Mouse (Mus musculus): ENCODE measurements around the gene Wfikkn1. TPM values are rescaled to one million over a fixed set of nuclear protein-coding genes. Genes with fewer than 3 reads are reported as not detected.
A peak's percentile ranks its signal among the peaks of the same experiment; 100 is the strongest.

Gene Wfikkn1
- polyA plus RNA-seq, 1 experiment from 2014 or later = 0.47 TPM

GRCm38 (mm10) chr17:25893975-25894617 is 13.4 kb upstream of the Wfikkn1 start:
- Histone ChIP-seq H3K27ac (ENCODE audit: low read depth, low read length) (peak overlapping the region; percentile 35; the same call in 1 of the 2 replicates), H3K9me3 (replicated peaks; ENCODE audit: control insufficient read depth, low read length) (no peaks in the 10 kb centered on the region), H3K4me3 (ENCODE audit: low read depth, low read length) (no peak overlapping the region), H3K4me2 (ENCODE audit: low read length) (no peak overlapping the region), H3K9ac (ENCODE audit: low read length) (peak overlapping the region; percentile 7; the same call in 1 of the 2 replicates), H3K27me3 (replicated peaks; ENCODE audit: control insufficient read depth, insufficient read depth, low read length) (no peaks in the 10 kb centered on the region), H3K4me1 (ENCODE audit: control insufficient read depth, insufficient read depth, low read length) (no peaks in the 10 kb centered on the region), H3K36me3 (ENCODE audit: control insufficient read depth, insufficient read depth, low read length) (peaks cover 15% of the 10 kb centered on the region)
- ATAC-seq = peak; percentile 72
- WGBS = 34% methylated on average over 2 of the region's 2 CpGs
- peak; percentile 86 for DNase-seq (ENCODE audit: low spot score)

GRCm38 (mm10) chr17:25888837-25889236 is 8.2 kb upstream of the Wfikkn1 start:
- no peak overlapping the region for H3K4me2 ChIP-seq (ENCODE audit: low read length)
- WGBS = 85% methylated on average over 3 of the region's 3 CpGs
- H3K9me3 ChIP-seq (replicated peaks; ENCODE audit: control insufficient read depth, low read length) = no peaks in the 10 kb centered on the region
- H3K27me3 ChIP-seq (replicated peaks; ENCODE audit: control insufficient read depth, insufficient read depth, low read length) = no peaks in the 10 kb centered on the region
- no peaks in the 10 kb centered on the region for H3K4me1 ChIP-seq (ENCODE audit: control insufficient read depth, insufficient read depth, low read length)
- no peak overlapping the region for H3K4me3 ChIP-seq (ENCODE audit: low read depth, low read length)
- DNase-seq (ENCODE audit: low spot score) (no peak), ATAC-seq (no peak)
- H3K27ac ChIP-seq (ENCODE audit: low read depth, low read length) = no peak overlapping the region; the same call in 1 of the 2 replicates
- H3K9ac ChIP-seq (ENCODE audit: low read length) = no peak overlapping the region
- peaks cover 34% of the 10 kb centered on the region for H3K36me3 ChIP-seq (ENCODE audit: control insufficient read depth, insufficient read depth, low read length)

GRCm38 (mm10) chr17:25887467-25887866 is 6.8 kb upstream of the Wfikkn1 start:
- no peak overlapping the region for H3K27ac ChIP-seq (ENCODE audit: low read depth, low read length)
- WGBS = 85% methylated on average over 10 of the region's 10 CpGs
- H3K9ac ChIP-seq (ENCODE audit: low read length) = no peak overlapping the region
- H3K36me3 ChIP-seq (ENCODE audit: control insufficient read depth, insufficient read depth, low read length) = peaks cover 48% of the 10 kb centered on the region
- H3K4me2 ChIP-seq (ENCODE audit: low read length) = no peak overlapping the region
- H3K4me1 ChIP-seq (ENCODE audit: control insufficient read depth, insufficient read depth, low read length) = no peaks in the 10 kb centered on the region
- H3K4me3 ChIP-seq (ENCODE audit: low read depth, low read length) = no peak overlapping the region
- H3K9me3 ChIP-seq (replicated peaks; ENCODE audit: control insufficient read depth, low read length) = no peaks in the 10 kb centered on the region
- no peaks in the 10 kb centered on the region for H3K27me3 ChIP-seq (replicated peaks; ENCODE audit: control insufficient read depth, insufficient read depth, low read length)
- ATAC-seq = no peak
- no peak for DNase-seq (ENCODE audit: low spot score)

- H3K4me3 ChIP-seq (ENCODE audit: low read depth, low read length) = no peak overlapping the region
- no peak for ATAC-seq
- no peaks in the 10 kb centered on the region for H3K4me1 ChIP-seq (ENCODE audit: control insufficient read depth, insufficient read depth, low read length)
- H3K36me3 ChIP-seq (ENCODE audit: control insufficient read depth, insufficient read depth, low read length) = peaks cover 54% of the 10 kb centered on the region
- H3K27me3 ChIP-seq (replicated peaks; ENCODE audit: control insufficient read depth, insufficient read depth, low read length) = no peaks in the 10 kb centered on the region
- H3K27ac ChIP-seq (ENCODE audit: low read depth, low read length) = no peak overlapping the region
- DNase-seq (ENCODE audit: low spot score) = no peak
- no peaks in the 10 kb centered on the region for H3K9me3 ChIP-seq (replicated peaks; ENCODE audit: control insufficient read depth, low read length)
- H3K4me2 ChIP-seq (ENCODE audit: low read length) = no peak overlapping the region
- H3K9ac ChIP-seq (ENCODE audit: low read length) = no peak overlapping the region
Measured at GRCm38 (mm10) chr17:25886806-25887205, 6.1 kb upstream of the Wfikkn1 start.

GRCm38 (mm10) chr17:25885636-25886035 is 5.0 kb upstream of the Wfikkn1 start:
- Histone ChIP-seq H3K36me3 (ENCODE audit: control insufficient read depth, insufficient read depth, low read length) (peaks cover 51% of the 10 kb centered on the region), H3K9me3 (replicated peaks; ENCODE audit: control insufficient read depth, low read length) (no peaks in the 10 kb centered on the region), H3K4me3 (ENCODE audit: low read depth, low read length) (no peak overlapping the region), H3K9ac (ENCODE audit: low read length) (no peak overlapping the region), H3K4me2 (ENCODE audit: low read length) (no peak overlapping the region), H3K27me3 (replicated peaks; ENCODE audit: control insufficient read depth, insufficient read depth, low read length) (no peaks in the 10 kb centered on the region), H3K4me1 (ENCODE audit: control insufficient read depth, insufficient read depth, low read length) (no peaks in the 10 kb centered on the region), H3K27ac (ENCODE audit: low read depth, low read length) (no peak overlapping the region)
- ATAC-seq = no peak
- no peak for DNase-seq (ENCODE audit: low spot score)
- WGBS = 67% methylated on average over 4 of the region's 4 CpGs

- no peaks in the 10 kb centered on the region for H3K9me3 ChIP-seq (replicated peaks; ENCODE audit: control insufficient read depth, low read length)
- H3K4me2 ChIP-seq (ENCODE audit: low read length) = no peak overlapping the region
- no peak overlapping the region for H3K9ac ChIP-seq (ENCODE audit: low read length)
- no peak overlapping the region for H3K4me3 ChIP-seq (ENCODE audit: low read depth, low read length)
- peaks cover 44% of the 10 kb centered on the region for H3K36me3 ChIP-seq (ENCODE audit: control insufficient read depth, insufficient read depth, low read length)
- no peaks in the 10 kb centered on the region for H3K4me1 ChIP-seq (ENCODE audit: control insufficient read depth, insufficient read depth, low read length)
- no peaks in the 10 kb centered on the region for H3K27me3 ChIP-seq (replicated peaks; ENCODE audit: control insufficient read depth, insufficient read depth, low read length)
- ATAC-seq (no peak), DNase-seq (ENCODE audit: low spot score) (no peak)
- 85% methylated on average over 3 of the region's 3 CpGs for WGBS
- no peak overlapping the region for H3K27ac ChIP-seq (ENCODE audit: low read depth, low read length)
Measured at GRCm38 (mm10) chr17:25883824-25884223, 3.2 kb upstream of the Wfikkn1 start.

- Histone ChIP-seq H3K4me2 (ENCODE audit: low read length) (no peak overlapping the region), H3K9ac (ENCODE audit: low read length) (no peak overlapping the region), H3K4me3 (ENCODE audit: low read depth, low read length) (no peak overlapping the region), H3K4me1 (ENCODE audit: control insufficient read depth, insufficient read depth, low read length) (no peaks in the 10 kb centered on the region), H3K9me3 (replicated peaks; ENCODE audit: control insufficient read depth, low read length) (no peaks in the 10 kb centered on the region), H3K27me3 (replicated peaks; ENCODE audit: control insufficient read depth, insufficient read depth, low read length) (no peaks in the 10 kb centered on the region), H3K27ac (ENCODE audit: low read depth, low read length) (no peak overlapping the region), H3K36me3 (ENCODE audit: control insufficient read depth, insufficient read depth, low read length) (peaks cover 46% of the 10 kb centered on the region)
- no peak for DNase-seq (ENCODE audit: low spot score)
- WGBS = 85% methylated on average over 8 of the region's 8 CpGs
- ATAC-seq = no peak
Measured at GRCm38 (mm10) chr17:25883268-25883667, 2.6 kb upstream of the Wfikkn1 start.

- no peaks in the 10 kb centered on the region for H3K9me3 ChIP-seq (replicated peaks; ENCODE audit: control insufficient read depth, low read length)
- no peak overlapping the region for H3K9ac ChIP-seq (ENCODE audit: low read length)
- H3K36me3 ChIP-seq (ENCODE audit: control insufficient read depth, insufficient read depth, low read length) = peaks cover 45% of the 10 kb centered on the region
- H3K4me3 ChIP-seq (ENCODE audit: low read depth, low read length) = no peak overlapping the region
- 60% methylated on average over 5 of the region's 5 CpGs for WGBS
- DNase-seq (ENCODE audit: low spot score) = no peak
- no peaks in the 10 kb centered on the region for H3K27me3 ChIP-seq (replicated peaks; ENCODE audit: control insufficient read depth, insufficient read depth, low read length)
- no peak for ATAC-seq
- H3K4me2 ChIP-seq (ENCODE audit: low read length) = no peak overlapping the region
- H3K27ac ChIP-seq (ENCODE audit: low read depth, low read length) = no peak overlapping the region
- H3K4me1 ChIP-seq (ENCODE audit: control insufficient read depth, insufficient read depth, low read length) = no peaks in the 10 kb centered on the region
Measured at GRCm38 (mm10) chr17:25882306-25882705, 1.6 kb upstream of the Wfikkn1 start.

GRCm38 (mm10) chr17:25881691-25882090 is 1.0 kb upstream of the Wfikkn1 start:
- Histone ChIP-seq H3K36me3 (ENCODE audit: control insufficient read depth, insufficient read depth, low read length) (peaks cover 45% of the 10 kb centered on the region), H3K27ac (ENCODE audit: low read depth, low read length) (peak overlapping the region; percentile 33; the same call in 1 of the 2 replicates), H3K4me1 (ENCODE audit: control insufficient read depth, insufficient read depth, low read length) (no peaks in the 10 kb centered on the region), H3K9me3 (replicated peaks; ENCODE audit: control insufficient read depth, low read length) (no peaks in the 10 kb centered on the region), H3K4me3 (ENCODE audit: low read depth, low read length) (no peak overlapping the region), H3K4me2 (ENCODE audit: low read length) (no peak overlapping the region), H3K27me3 (replicated peaks; ENCODE audit: control insufficient read depth, insufficient read depth, low read length) (no peaks in the 10 kb centered on the region), H3K9ac (ENCODE audit: low read length) (peak overlapping the region; percentile 29)
- 39% methylated on average over 4 of the region's 4 CpGs for WGBS
- no peak for ATAC-seq
- no peak for DNase-seq (ENCODE audit: low spot score)
